Mouse (Mus musculus): ENCODE results near the gene Tbc1d32.

GRCm38 (mm10) chr10:56206802-56207404, 21.6 kb downstream of the Tbc1d32 start:
- TF ChIP-seq MXI1 (IDR thresholded peaks at IDR 0.05; ENCODE audit: low read depth, low read length) (no peak), CTCF (conservative IDR thresholded peaks at IDR 0.05 in 1 of 2, IDR thresholded peaks at IDR 0.05 in 1 of 2; ENCODE audit: low read depth in 2 of 2, low read length in 2 of 2) (no peak), RAD21 (IDR thresholded peaks at IDR 0.05; ENCODE audit: low read depth, low read length) (no peak), MAFK (IDR thresholded peaks at IDR 0.05; ENCODE audit: insufficient replicate concordance, low read length) (no peak), USF1 (IDR thresholded peaks at IDR 0.05; ENCODE audit: low read depth, low read length) (no peak), SMC3 (IDR thresholded peaks at IDR 0.05; ENCODE audit: low read depth, low read length) (no peak), POLR2A (IDR thresholded peaks at IDR 0.05; ENCODE audit: low read depth, low read length) (no peak), POLR2AphosphoS2 (IDR thresholded peaks at IDR 0.05; ENCODE audit: low read depth, low read length) (no peak), ETS1 (conservative IDR thresholded peaks at IDR 0.05; ENCODE audit: low read depth, low read length) (no peak), E2F4 (IDR thresholded peaks at IDR 0.05; ENCODE audit: insufficient replicate concordance, low read depth, low read length) (no peak), EP300 (IDR thresholded peaks at IDR 0.05; ENCODE audit: low read length) (no peak), MEF2A (IDR thresholded peaks at IDR 0.05; ENCODE audit: borderline replicate concordance, low read depth, low read length) (no peak)
